Mouse (Mus musculus): ENCODE measurements around the gene Trmt61a. TPM values are rescaled to one million over a fixed set of nuclear protein-coding genes. Genes with fewer than 3 reads are reported as not detected.

Trmt61a gene
- polyA plus RNA-seq, 1 experiment, result 21.6 TPM

DNA sequence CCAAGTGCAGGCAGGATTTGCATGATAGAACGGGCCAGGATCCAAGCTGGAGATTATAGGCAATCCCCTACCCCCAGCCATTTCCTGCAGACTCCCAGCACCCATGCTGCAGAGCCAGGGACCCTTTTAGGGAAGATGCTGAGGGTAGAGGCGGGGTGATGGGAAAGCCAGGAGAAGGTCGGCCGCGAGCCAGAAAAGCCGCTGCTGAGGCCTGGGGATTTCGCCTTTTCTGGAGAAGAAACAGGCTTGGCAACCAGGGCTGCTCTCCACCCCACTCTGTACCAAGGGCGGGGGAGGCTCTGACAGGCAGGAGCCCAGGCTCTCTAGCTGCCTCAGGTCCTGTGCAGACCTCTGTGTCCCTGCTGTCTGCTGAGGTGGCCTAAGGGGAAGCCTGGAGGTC lies 3.4 kb downstream of the Trmt61a start:
- no peak for TF ChIP-seq CTCF (IDR thresholded peaks at IDR 0.05; ENCODE audit: insufficient read depth, low read length)
- TF ChIP-seq POLR2A (IDR thresholded peaks at IDR 0.05; ENCODE audit: borderline replicate concordance, extremely low read depth, low read depth, low read length), result no peak
- DNase-seq, result no peak
- Histone ChIP-seq H3K4me3 (replicated peaks; ENCODE audit: extremely low read depth, low read depth, low read length) (no peak overlapping the region), H3K4me1 (ENCODE audit: control insufficient read depth, insufficient read depth, low read length) (peaks cover 8% of the 10 kb centered on the region)
- 66% methylated on average over 8 of the region's 8 CpGs for WGBS

DNA sequence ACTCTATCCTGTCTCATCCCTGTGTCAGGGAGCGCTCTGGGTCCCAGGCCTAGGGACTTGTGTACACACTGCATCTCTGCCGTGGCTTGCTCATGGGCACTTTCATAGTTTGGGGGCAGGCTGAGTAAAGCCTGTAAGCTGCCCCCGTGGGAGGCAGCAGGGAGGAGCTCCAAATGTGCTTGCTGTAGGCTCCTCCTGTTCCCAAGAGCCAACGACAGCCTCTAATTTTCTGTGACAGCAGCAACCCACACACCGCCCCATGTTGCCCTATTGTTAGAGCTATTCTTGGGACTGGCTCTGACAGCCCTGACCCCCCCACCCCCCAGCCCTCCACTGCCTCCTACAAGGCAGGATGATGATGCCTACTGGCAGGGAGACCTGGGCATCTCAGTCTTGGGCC lies 4.1 kb downstream of the Trmt61a start:
- TF ChIP-seq CTCF (IDR thresholded peaks at IDR 0.05; ENCODE audit: insufficient read depth, low read length), result no peak
- DNase-seq, result no peak
- no peak overlapping the region for H3K4me3 ChIP-seq (replicated peaks; ENCODE audit: extremely low read depth, low read depth, low read length)
- peaks cover 8% of the 10 kb centered on the region for H3K4me1 ChIP-seq (ENCODE audit: control insufficient read depth, insufficient read depth, low read length)
- WGBS, result 76% methylated on average over 5 of the region's 5 CpGs

DNA sequence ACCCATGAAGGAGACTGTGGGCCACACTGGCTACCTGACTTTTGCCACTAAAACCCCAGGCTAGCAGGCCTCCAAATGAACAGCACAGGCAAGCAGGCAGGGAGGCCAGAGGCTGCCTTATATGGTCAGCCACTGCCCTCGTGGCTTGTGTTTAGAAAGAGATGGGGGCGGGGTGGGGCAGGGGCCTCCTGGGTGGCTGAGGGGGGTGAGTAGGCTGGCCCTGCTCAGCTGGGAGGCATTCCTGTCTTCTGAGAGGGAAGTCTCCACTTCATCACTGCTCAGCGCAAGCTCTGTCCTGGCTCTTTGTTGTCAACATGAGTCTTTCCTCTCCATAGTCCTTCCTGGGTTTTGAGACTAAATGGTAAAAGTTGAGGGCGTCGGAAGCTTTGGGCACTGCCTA lies 4.9 kb downstream of the Trmt61a start:
- peaks cover 8% of the 10 kb centered on the region for H3K4me1 ChIP-seq (ENCODE audit: control insufficient read depth, insufficient read depth, low read length)
- H3K4me3 ChIP-seq (replicated peaks; ENCODE audit: extremely low read depth, low read depth, low read length), result no peak overlapping the region
- no peak for DNase-seq
- 55% methylated on average over 5 of the region's 5 CpGs for WGBS
- TF ChIP-seq POLR2A (IDR thresholded peaks at IDR 0.05; ENCODE audit: borderline replicate concordance, extremely low read depth, low read depth, low read length) (peak; percentile 24; the same call in 1 of the 2 replicates), CTCF (IDR thresholded peaks at IDR 0.05; ENCODE audit: insufficient read depth, low read length) (no peak)

DNA sequence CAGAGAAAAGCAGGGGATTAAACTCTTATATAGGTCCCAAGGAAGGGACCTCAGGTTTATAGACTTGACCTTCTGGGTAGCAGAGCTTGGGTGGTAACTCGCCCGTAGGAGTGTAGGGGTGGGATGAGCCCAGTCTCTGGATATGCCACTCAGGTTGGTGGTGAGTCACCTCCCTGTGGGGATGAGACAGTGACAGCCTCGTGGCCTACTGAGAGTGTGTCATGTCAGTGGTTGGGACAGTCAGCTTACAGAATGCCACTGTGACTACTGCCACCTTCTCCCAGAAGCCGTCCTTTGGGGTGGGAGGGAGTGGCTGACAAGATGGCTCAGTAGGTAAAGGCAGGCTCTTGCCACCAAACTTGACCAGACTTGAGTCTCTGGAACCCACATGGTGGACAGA lies 8.5 kb downstream of the Trmt61a start:
- 74% methylated on average over 4 of the region's 4 CpGs for WGBS
- TF ChIP-seq POLR2A (IDR thresholded peaks at IDR 0.05; ENCODE audit: borderline replicate concordance, extremely low read depth, low read depth, low read length), result no peak
- no peak for TF ChIP-seq CTCF (IDR thresholded peaks at IDR 0.05; ENCODE audit: insufficient read depth, low read length)
- Histone ChIP-seq H3K4me1 (ENCODE audit: control insufficient read depth, insufficient read depth, low read length) (peaks cover 12% of the 10 kb centered on the region), H3K4me3 (replicated peaks; ENCODE audit: extremely low read depth, low read depth, low read length) (no peak overlapping the region)
- no peak for DNase-seq

DNA sequence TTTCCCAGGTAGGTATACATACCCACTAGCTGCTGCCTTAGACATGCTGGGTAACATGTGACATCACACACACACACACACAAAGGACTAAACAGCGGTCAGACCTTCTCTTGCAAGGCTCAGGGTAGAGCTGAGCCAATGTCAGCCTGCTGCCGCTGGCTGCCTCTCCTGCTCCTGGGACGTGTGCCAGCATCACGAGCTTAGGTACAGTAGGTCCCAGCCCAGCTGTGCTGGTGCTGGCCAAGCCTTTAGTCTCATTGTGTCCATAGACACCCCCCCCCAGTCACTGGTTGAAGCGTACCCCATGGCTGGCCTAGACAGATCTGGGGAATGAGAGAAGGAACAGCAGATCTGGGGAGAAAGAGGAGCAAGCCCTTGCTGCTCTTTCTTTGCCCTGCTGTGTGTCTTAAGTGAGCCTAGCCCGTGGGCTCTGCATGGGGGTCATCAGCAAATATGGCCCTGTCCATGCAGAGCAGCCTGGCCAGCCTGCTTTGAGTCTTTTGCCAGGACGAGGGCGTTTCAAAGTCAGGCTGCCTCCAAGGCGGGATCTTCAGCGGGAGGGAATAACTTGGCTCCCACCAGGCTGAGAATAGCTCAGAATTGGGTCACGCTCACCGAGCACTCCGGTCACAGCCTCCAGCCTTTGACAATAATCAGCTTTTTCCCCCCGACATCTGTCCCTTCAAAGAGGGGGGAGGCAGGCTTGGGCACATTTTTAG lies 9.6 kb downstream of the Trmt61a start:
- no peak overlapping the region for H3K4me3 ChIP-seq (replicated peaks; ENCODE audit: extremely low read depth, low read depth, low read length)
- no peak for TF ChIP-seq CTCF (IDR thresholded peaks at IDR 0.05; ENCODE audit: insufficient read depth, low read length)
- no peak for TF ChIP-seq POLR2A (IDR thresholded peaks at IDR 0.05; ENCODE audit: borderline replicate concordance, extremely low read depth, low read depth, low read length)
- 35% methylated on average over 14 of the region's 14 CpGs for WGBS
- H3K4me1 ChIP-seq (ENCODE audit: control insufficient read depth, insufficient read depth, low read length), result peaks cover 18% of the 10 kb centered on the region
- peak; percentile 33 for DNase-seq

DNA sequence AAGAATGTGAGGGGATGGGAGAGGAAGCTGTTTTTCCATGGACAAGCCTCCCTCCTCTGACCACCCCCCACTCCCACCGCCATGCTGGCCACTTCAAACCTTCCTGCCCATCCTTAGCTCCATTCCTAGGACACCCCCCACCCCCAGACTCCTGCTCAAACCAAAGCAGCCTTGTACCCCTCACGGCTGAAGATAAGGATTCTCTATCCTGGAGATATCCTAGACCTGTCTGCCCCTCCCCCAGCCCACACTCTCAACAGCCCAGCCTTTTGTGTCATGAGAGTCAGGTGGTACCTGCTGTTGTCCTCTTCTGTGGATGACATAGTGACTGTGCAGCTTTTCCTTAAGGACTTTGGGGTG lies 10.1 kb downstream of the Trmt61a start:
- no peak overlapping the region for H3K4me3 ChIP-seq (replicated peaks; ENCODE audit: extremely low read depth, low read depth, low read length)

DNA sequence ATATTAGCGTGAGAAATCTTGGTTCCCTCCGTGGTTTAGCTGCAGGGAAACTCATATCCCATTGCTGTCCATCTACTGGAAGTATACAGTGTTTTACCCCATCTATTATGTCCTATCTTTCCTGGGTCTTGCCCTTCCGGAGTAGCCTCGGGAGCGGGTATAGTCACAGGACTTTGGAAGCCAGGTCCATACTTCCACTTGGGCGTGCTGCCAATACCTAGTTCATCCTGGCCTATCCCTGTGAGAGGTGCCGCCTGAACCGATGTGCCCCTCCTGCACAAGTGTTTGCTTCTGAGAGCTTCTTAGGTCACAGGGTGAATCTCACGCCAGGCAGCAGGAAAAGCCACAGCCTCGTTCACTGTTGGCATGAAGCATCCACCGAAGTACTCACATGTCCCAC lies 11.5 kb downstream of the Trmt61a start:
- Histone ChIP-seq H3K4me1 (ENCODE audit: control insufficient read depth, insufficient read depth, low read length) (peaks cover 29% of the 10 kb centered on the region), H3K4me3 (replicated peaks; ENCODE audit: extremely low read depth, low read depth, low read length) (no peak overlapping the region)
- no peak for DNase-seq
- WGBS, result 41% methylated on average over 11 of the region's 11 CpGs
- TF ChIP-seq POLR2A (IDR thresholded peaks at IDR 0.05; ENCODE audit: borderline replicate concordance, extremely low read depth, low read depth, low read length) (no peak), CTCF (IDR thresholded peaks at IDR 0.05; ENCODE audit: insufficient read depth, low read length) (no peak)

More for the DNA sequence above, 10.1 kb downstream of the Trmt61a start:
- no peak for DNase-seq
- TF ChIP-seq CTCF (IDR thresholded peaks at IDR 0.05; ENCODE audit: insufficient read depth, low read length) (no peak), POLR2A (IDR thresholded peaks at IDR 0.05; ENCODE audit: borderline replicate concordance, extremely low read depth, low read depth, low read length) (no peak)
- peaks cover 21% of the 10 kb centered on the region for H3K4me1 ChIP-seq (ENCODE audit: control insufficient read depth, insufficient read depth, low read length)
- 27% methylated on average over 2 of the region's 2 CpGs for WGBS

DNA sequence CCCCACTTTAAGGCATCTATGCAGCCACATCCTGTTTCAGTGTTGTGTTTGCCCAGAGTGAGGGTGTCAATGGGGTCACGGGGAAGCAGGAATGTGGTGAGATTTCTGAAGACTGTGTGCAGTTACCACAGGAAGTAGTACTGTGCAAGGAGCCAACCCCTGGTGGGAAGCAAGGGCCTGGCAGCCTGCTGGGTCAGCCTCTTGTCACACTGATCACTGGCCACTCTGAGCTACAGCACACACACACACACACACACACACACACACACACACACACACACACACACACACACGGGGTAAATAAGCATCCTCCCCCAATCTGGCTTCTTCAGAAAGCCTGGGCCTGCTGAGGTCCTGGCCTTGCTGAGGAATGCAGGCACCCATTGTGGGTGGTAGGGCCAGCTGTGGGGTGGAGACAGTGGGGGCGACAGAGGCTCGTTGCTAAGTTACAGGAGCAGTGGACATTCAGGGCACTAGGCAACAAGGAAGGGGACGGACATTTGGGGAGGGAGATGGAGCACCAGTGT lies 13.5 kb downstream of the Trmt61a start:
- Histone ChIP-seq H3K4me3 (replicated peaks; ENCODE audit: extremely low read depth, low read depth, low read length) (no peak overlapping the region), H3K4me1 (ENCODE audit: control insufficient read depth, insufficient read depth, low read length) (peaks cover 39% of the 10 kb centered on the region)
- WGBS, result 11% methylated on average over 5 of the region's 5 CpGs
- DNase-seq, result no peak
- no peak for TF ChIP-seq POLR2A (IDR thresholded peaks at IDR 0.05; ENCODE audit: borderline replicate concordance, extremely low read depth, low read depth, low read length)
- 0 out of 2 replicates have a peak, but pooled peaks have one; percentile 2 for TF ChIP-seq CTCF (IDR thresholded peaks at IDR 0.05; ENCODE audit: insufficient read depth, low read length)

DNA sequence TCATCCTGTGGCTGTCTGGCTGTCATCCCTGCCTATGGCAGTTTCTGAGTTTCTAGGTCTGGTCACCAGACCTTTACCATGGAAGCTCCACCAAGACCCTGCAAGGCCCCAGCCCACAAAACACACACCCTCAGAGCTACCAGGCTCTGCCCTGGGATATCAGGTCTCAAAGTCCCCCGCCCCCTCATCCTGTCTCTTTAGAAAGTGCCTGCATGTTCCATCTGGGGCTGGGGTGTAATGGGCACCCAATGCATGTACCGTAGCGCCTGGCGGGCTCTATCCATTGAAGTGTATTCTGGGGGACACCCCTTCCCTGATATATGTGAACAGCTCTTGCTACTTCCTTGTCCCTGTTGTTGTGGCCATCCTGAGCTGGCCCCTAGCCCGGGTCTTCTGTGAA lies 15.0 kb downstream of the Trmt61a start:
- TF ChIP-seq POLR2A (IDR thresholded peaks at IDR 0.05; ENCODE audit: borderline replicate concordance, extremely low read depth, low read depth, low read length), result no peak
- TF ChIP-seq CTCF (IDR thresholded peaks at IDR 0.05; ENCODE audit: insufficient read depth, low read length), result no peak
- no peak overlapping the region for H3K4me3 ChIP-seq (replicated peaks; ENCODE audit: extremely low read depth, low read depth, low read length)
- 87% methylated on average over 5 of the region's 5 CpGs for WGBS
- peaks cover 34% of the 10 kb centered on the region for H3K4me1 ChIP-seq (ENCODE audit: control insufficient read depth, insufficient read depth, low read length)
- no peak for DNase-seq

Measured in lung, adult 2 months (tissue).